Mouse (Mus musculus) neural tube, embryonic 11.5 days (tissue): ENCODE measurements around the gene Snapc3. TPM values are rescaled to one million over a fixed set of nuclear protein-coding genes. Genes with fewer than 3 reads are reported as not detected.

ENCODE experiments used
- ATAC-seq: fragments of 200-750 bp; cut with Nextera tagmentation; 2 replicates; pipeline ENCODE4 v1.8.0; 2017; ENCODE audit warnings: moderate number of reproducible peaks, mild to moderate bottlenecking, moderate TSS enrichment, moderate library complexity; ENCODE audit not compliant: insufficient read depth, low FRiP score, low TSS enrichment
- DNase-seq: peaks from one replicate; pipeline ENCODE4 v3.0.0-alpha.2; 2015; ENCODE audit warnings: low spot score
- H3K27ac ChIP-seq: fragments of 300-500 bp; sonication (generic); 2 replicates; pipeline ENCODE4 v1.5.1; 2014; ENCODE audit warnings: low read depth, mild to moderate bottlenecking, low read length
- H3K27me3 ChIP-seq: fragments of 300-500 bp; sonication (generic); 2 replicates; pipeline ENCODE4 v1.6.1; 2014; ENCODE audit warnings: mild to moderate bottlenecking, low read length, mixed read lengths; ENCODE audit not compliant: control insufficient read depth, insufficient read depth
- H3K36me3 ChIP-seq: fragments of 300-500 bp; sonication (generic); 2 replicates; pipeline ENCODE4 v1.6.1; 2014; ENCODE audit warnings: mild to moderate bottlenecking, low read length, moderate library complexity, mixed read lengths; ENCODE audit not compliant: control insufficient read depth, insufficient read depth
- H3K4me1 ChIP-seq: fragments of 300-500 bp; sonication (generic); 2 replicates; pipeline ENCODE4 v1.6.1; 2014; ENCODE audit warnings: low read length, mixed read lengths; ENCODE audit not compliant: control insufficient read depth, insufficient read depth
- H3K4me2 ChIP-seq: fragments of 300-500 bp; sonication (generic); 2 replicates; pipeline ENCODE4 v1.6.1; 2014; ENCODE audit warnings: low read depth, mild to moderate bottlenecking, moderate library complexity
- H3K4me3 ChIP-seq: fragments of 300-500 bp; sonication (generic); 2 replicates; pipeline ENCODE4 v1.5.1; 2014; ENCODE audit warnings: low read depth, low read length
- H3K9ac ChIP-seq: fragments of 300-500 bp; sonication (generic); 2 replicates; pipeline ENCODE4 v1.6.1; 2014; ENCODE audit warnings: mild to moderate bottlenecking, low read length
- H3K9me3 ChIP-seq: fragments of 300-500 bp; sonication (generic); 2 replicates; pipeline ENCODE4 v1.6.1; 2016; ENCODE audit warnings: low read length; ENCODE audit not compliant: control insufficient read depth
- WGBS: fragments of 180-500 bp; shearing (Covaris S2); extraction: QIAGEN DNeasy Blood & Tissue Kit; methylation state at CpG from one replicate; pipeline ENCODE4 v1.1.7; 2014; 5-methylcytosine and 5-hydroxymethylcytosine counted together
- polyA plus RNA-seq: library from polyadenylated mRNA; unstranded; fragments of >200 nt; fragmentation: Nextera tagmentation; extraction: Ambion mirVana; gene quantifications from 2 replicates; pipeline ENCODE4 v1.2.1, GENCODE M21; 2014

The Snapc3 gene
- polyA plus RNA-seq, 1 experiment from 2014 or later = 77.8 TPM

DNA sequence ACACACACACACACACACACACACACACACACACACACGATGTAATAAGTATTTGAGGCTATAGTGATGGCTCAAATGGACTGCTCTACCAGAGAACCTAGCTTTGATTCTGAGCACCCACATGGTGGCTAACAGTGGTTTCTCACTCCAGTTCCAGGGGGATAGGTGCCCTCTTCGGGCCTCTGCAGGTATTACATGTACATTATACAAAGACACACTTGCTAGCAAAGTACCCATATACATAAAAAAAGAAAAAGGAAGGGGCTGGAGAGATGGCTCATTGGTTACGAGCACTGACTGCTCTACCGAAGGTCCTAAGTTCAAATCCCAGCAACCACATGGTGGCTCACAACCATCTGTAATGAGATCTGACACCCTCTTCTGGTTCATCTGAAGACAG, 11.3 kb downstream of the Snapc3 start:
- H3K9ac ChIP-seq = no peak overlapping the region
- ATAC-seq (no peak), DNase-seq (no peak)
- 87% methylated on average over 4 of the region's 4 CpGs for WGBS
- no peaks in the 10 kb centered on the region for H3K27me3 ChIP-seq
- no peak overlapping the region for H3K4me3 ChIP-seq
- no peaks in the 10 kb centered on the region for H3K9me3 ChIP-seq
- H3K36me3 ChIP-seq = peaks cover 12% of the 10 kb centered on the region
- no peak overlapping the region for H3K4me2 ChIP-seq
- no peaks in the 10 kb centered on the region for H3K4me1 ChIP-seq
- no peak overlapping the region for H3K27ac ChIP-seq

GRCm38 (mm10) chr4:83431950-83432349, 14.4 kb downstream of the Snapc3 start:
- WGBS = 82% methylated on average over 7 of the region's 7 CpGs
- DNase-seq = no peak
- Histone ChIP-seq H3K27me3 (no peaks in the 10 kb centered on the region), H3K9me3 (no peaks in the 10 kb centered on the region), H3K4me3 (no peak overlapping the region), H3K9ac (no peak overlapping the region), H3K4me1 (no peaks in the 10 kb centered on the region), H3K36me3 (peaks cover 17% of the 10 kb centered on the region), H3K27ac (no peak overlapping the region), H3K4me2 (no peak overlapping the region)
- ATAC-seq = no peak

GRCm38 (mm10) chr4:83432901-83433300, 15.4 kb downstream of the Snapc3 start:
- Histone ChIP-seq H3K9ac (no peak overlapping the region), H3K4me2 (no peak overlapping the region), H3K27me3 (no peaks in the 10 kb centered on the region), H3K36me3 (peaks cover 19% of the 10 kb centered on the region), H3K4me1 (no peaks in the 10 kb centered on the region), H3K4me3 (no peak overlapping the region), H3K9me3 (no peaks in the 10 kb centered on the region), H3K27ac (no peak overlapping the region)
- ATAC-seq (no peak), DNase-seq (no peak)
- 97% methylated on average over 6 of the region's 6 CpGs for WGBS

DNA sequence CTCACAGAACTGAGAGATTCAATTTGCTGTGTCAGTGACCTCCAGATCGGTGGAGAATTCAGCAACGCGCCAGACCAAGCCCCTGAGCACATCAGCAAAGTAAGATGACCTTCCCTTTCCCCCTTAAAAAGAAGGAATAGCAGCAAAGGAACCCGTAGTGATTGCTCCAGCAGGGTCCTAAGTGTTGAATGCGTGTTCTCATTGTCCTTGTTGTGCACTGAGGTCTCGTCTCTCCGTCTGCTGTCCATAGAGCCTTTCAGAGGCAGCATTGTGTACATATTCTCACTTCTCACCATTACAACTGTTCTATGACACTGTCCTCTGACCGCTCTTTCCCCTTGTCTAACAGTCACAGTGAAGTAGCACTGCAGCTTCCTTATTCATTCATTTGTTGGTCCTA, 18.9 kb downstream of the Snapc3 start:
- H3K27me3 ChIP-seq = no peaks in the 10 kb centered on the region
- no peak for DNase-seq
- ATAC-seq = no peak
- WGBS = 96% methylated on average over 8 of the region's 8 CpGs
- no peaks in the 10 kb centered on the region for H3K9me3 ChIP-seq
- H3K4me3 ChIP-seq = no peak overlapping the region
- H3K27ac ChIP-seq = no peak overlapping the region
- H3K9ac ChIP-seq = no peak overlapping the region
- H3K4me1 ChIP-seq = no peaks in the 10 kb centered on the region
- H3K36me3 ChIP-seq = peaks cover 16% of the 10 kb centered on the region
- H3K4me2 ChIP-seq = no peak overlapping the region

DNA sequence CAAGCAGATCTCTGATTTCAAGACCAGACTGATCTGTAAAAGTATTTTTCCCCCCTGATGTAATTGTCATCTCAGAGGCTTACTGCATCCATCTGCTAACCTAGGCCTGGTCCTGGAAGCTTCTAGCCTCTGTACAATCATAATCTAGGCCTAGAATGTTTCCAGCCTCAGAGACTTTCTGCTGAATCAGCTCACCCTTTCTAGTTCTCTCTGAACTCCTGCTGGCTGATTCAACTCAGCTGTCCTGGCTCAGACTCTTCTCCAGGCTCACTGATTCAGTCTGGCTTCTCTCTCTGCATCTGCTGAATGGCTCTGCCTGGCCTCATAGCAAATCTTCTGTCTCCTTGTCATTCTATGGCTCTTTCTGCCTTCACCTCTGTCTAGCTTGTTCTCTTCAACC, 20.6 kb downstream of the Snapc3 start:
- Histone ChIP-seq H3K4me1 (no peaks in the 10 kb centered on the region), H3K36me3 (peaks cover 19% of the 10 kb centered on the region), H3K9me3 (no peaks in the 10 kb centered on the region), H3K4me3 (no peak overlapping the region), H3K4me2 (no peak overlapping the region), H3K27me3 (no peaks in the 10 kb centered on the region), H3K27ac (no peak overlapping the region), H3K9ac (no peak overlapping the region)
- DNase-seq (no peak), ATAC-seq (no peak)

DNA sequence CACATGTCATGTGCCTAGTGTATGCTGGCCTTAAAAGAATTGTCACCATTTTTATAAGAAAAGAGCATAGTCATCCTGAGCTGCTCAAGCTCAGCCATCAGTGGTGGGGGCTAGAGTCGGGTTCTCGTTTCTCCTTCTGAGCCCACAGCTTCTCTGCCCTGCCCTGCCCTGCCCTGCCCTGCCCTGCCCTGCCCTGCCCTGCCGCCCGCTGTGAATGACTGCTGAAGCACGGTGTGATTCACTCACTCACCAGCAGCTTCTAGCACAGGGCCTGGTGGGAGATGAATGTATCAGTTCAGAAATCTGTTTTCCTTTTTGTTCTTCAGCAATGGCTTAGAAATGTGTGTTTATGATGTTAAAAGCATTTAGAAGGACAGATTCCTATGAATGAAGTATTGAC, 21.5 kb downstream of the Snapc3 start:
- no peak overlapping the region for H3K27ac ChIP-seq
- peaks cover 19% of the 10 kb centered on the region for H3K36me3 ChIP-seq
- ATAC-seq (no peak), DNase-seq (no peak)
- no peaks in the 10 kb centered on the region for H3K27me3 ChIP-seq
- 66% methylated on average over 5 of the region's 5 CpGs for WGBS
- no peak overlapping the region for H3K4me3 ChIP-seq
- no peaks in the 10 kb centered on the region for H3K4me1 ChIP-seq
- H3K9ac ChIP-seq = no peak overlapping the region
- H3K9me3 ChIP-seq = no peaks in the 10 kb centered on the region
- H3K4me2 ChIP-seq = no peak overlapping the region

DNA sequence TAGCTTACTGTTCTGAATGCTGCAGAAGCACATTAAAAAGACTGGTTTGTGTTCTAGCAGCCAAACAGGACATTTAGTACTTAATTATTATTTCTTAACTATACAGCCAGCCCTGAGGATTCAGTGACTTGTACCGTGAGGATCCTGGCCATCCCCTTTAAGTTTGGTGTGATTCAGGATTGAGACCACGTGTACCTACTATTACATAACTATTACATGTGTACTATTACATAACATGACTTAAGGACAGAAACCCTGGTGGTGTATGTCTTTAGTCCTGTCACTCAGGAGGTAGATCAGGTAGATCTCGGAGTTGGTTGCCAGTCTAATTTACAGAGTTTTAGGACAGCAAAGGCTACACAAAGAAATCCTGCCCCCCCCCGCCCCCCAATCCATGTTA, 23.5 kb downstream of the Snapc3 start:
- Histone ChIP-seq H3K4me1 (no peaks in the 10 kb centered on the region), H3K9ac (no peak overlapping the region), H3K27me3 (no peaks in the 10 kb centered on the region), H3K4me3 (no peak overlapping the region), H3K27ac (no peak overlapping the region), H3K9me3 (no peaks in the 10 kb centered on the region), H3K36me3 (peaks cover 17% of the 10 kb centered on the region), H3K4me2 (no peak overlapping the region)
- 91% methylated on average over 4 of the region's 4 CpGs for WGBS
- DNase-seq = no peak
- no peak for ATAC-seq

GRCm38 (mm10) chr4:83450785-83451184, 33.3 kb downstream of the Snapc3 start:
- no peak for ATAC-seq
- no peak for DNase-seq
- no peak overlapping the region for H3K9ac ChIP-seq
- H3K27me3 ChIP-seq = no peaks in the 10 kb centered on the region
- H3K36me3 ChIP-seq = peaks cover 15% of the 10 kb centered on the region
- H3K27ac ChIP-seq = no peak overlapping the region
- no peak overlapping the region for H3K4me2 ChIP-seq
- no peaks in the 10 kb centered on the region for H3K4me1 ChIP-seq
- no peaks in the 10 kb centered on the region for H3K9me3 ChIP-seq
- WGBS = 85% methylated on average over 4 of the region's 4 CpGs
- H3K4me3 ChIP-seq = no peak overlapping the region

DNA sequence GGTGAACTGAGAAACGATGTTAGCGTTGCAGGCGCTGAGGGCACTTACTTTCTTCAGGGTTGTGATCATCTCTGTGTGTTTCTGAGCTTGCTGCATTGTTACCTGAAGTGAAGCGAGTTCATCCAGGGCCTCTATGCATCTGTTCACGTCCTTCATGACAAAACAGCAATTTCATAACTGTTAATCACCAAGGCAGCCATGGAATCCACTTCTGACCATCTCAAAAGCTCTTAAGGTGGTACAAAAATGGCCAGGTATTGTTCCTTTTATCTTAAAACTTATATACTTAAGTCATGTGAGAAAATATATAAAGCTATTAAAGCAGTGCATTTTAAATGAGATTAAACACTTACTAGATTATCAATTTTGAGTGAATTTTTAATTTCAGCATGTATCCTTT, 42.6 kb downstream of the Snapc3 start:
- no peaks in the 10 kb centered on the region for H3K9me3 ChIP-seq

More for the DNA sequence above, 42.6 kb downstream of the Snapc3 start:
- Histone ChIP-seq H3K9ac (no peak overlapping the region), H3K4me1 (no peaks in the 10 kb centered on the region), H3K27me3 (no peaks in the 10 kb centered on the region), H3K36me3 (peaks cover 10% of the 10 kb centered on the region), H3K4me3 (no peak overlapping the region), H3K4me2 (no peak overlapping the region), H3K27ac (no peak overlapping the region)
- 91% methylated on average over 5 of the region's 5 CpGs for WGBS
- DNase-seq = no peak
- no peak for ATAC-seq
